Mouse (Mus musculus) urinary bladder, postnatal 25 days (tissue): ENCODE measurements at regions not wholly inside any gene's neighbourhood (a gene's known extent, or its start where the extent isn't known, plus 50 kb on each side); places are given as distances from the start of the nearest gene placed in this dataset.

Experiments
- DNase-seq: peaks from one replicate; pipeline ENCODE4 v3.0.0; 2022; ENCODE audit warnings: low spot score

- DNase-seq: no peak
Measured at GRCm38 (mm10) chr8:41485163-41485562, 68.3 kb upstream of the Frg1 start.

GRCm38 (mm10) chr8:41483297-41483696 lies 66.4 kb upstream of the Frg1 start:
- DNase-seq: no peak

GRCm38 (mm10) chr8:41472992-41473699 lies 56.3 kb upstream of the Frg1 start:
- no peak for DNase-seq

GRCm38 (mm10) chr8:41472233-41472632 lies 55.4 kb upstream of the Frg1 start:
- DNase-seq: no peak
